Mouse (Mus musculus): Measurements from ENCODE around the gene Nob1. TPM values are rescaled to one million over a fixed set of nuclear protein-coding genes. Genes with fewer than 3 reads are reported as not detected.

Nob1 gene
- polyA plus RNA-seq, 1 experiment from 2014 or later, result 80.3 TPM

DNA sequence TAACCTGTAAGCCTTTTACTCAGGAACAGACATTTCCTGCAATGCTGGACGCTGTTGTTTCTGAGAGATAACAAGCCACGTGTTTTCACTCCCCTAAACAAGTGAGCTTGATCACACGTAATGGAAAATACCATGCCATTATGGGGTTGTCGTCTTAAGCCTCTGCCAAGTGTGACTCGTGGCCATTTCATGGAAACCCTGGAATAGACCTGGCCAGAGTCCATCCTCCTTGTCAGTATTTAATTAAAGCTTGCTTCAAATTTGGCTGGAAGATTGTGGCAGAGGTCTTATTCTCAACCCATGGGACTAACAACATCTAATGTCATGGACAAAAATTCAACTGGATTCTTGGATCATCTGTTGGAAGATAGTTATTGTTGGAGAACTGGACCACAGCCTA, 38.7 kb downstream of the Nob1 start:
- ATAC-seq (ENCODE audit: low FRiP score) (no peak), DNase-seq (ENCODE audit: low spot score) (no peak)
- no peaks in the 10 kb centered on the region for H3K4me1 ChIP-seq (replicated peaks; ENCODE audit: control insufficient read depth, insufficient read depth, low read length)
- no peak overlapping the region for H3K27ac ChIP-seq (ENCODE audit: low read depth, low read length)
- WGBS, result 72% methylated on average over 5 of the region's 5 CpGs
- H3K27me3 ChIP-seq (ENCODE audit: control insufficient read depth, insufficient read depth, low read length), result no peaks in the 10 kb centered on the region
- H3K9ac ChIP-seq (ENCODE audit: low read depth, low read length), result no peak overlapping the region
- H3K4me2 ChIP-seq (replicated peaks; ENCODE audit: low read depth, low read length), result no peak overlapping the region
- H3K36me3 ChIP-seq (ENCODE audit: control insufficient read depth, insufficient read depth, low read length), result no peaks in the 10 kb centered on the region
- no peak overlapping the region for H3K4me3 ChIP-seq (ENCODE audit: low read depth, low read length)
- no peaks in the 10 kb centered on the region for H3K9me3 ChIP-seq (ENCODE audit: control insufficient read depth, low read length)

DNA sequence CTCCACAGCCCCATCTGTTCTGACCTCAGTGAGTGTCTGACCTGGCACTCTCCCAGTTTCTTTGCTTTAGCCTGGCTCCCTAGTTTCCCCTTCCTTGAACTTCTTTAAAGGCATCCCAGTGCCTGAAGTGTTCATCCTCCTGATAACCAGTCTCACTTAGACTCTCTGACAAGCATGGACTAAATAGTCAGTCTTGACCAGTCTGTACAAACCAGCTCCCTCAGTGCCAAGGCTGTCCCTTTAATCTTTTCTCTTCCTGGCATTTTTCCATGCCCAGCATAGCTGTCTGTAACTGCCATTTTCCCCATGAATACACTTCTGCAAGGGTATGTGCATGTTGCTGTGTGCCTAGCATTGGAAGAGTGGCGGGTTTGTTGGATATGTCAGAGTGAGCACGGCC, 39.8 kb downstream of the Nob1 start:
- Histone ChIP-seq H3K4me1 (replicated peaks; ENCODE audit: control insufficient read depth, insufficient read depth, low read length) (no peaks in the 10 kb centered on the region), H3K27me3 (ENCODE audit: control insufficient read depth, insufficient read depth, low read length) (no peaks in the 10 kb centered on the region), H3K4me3 (ENCODE audit: low read depth, low read length) (no peak overlapping the region), H3K27ac (ENCODE audit: low read depth, low read length) (no peak overlapping the region), H3K36me3 (ENCODE audit: control insufficient read depth, insufficient read depth, low read length) (no peaks in the 10 kb centered on the region), H3K4me2 (replicated peaks; ENCODE audit: low read depth, low read length) (no peak overlapping the region), H3K9ac (ENCODE audit: low read depth, low read length) (no peak overlapping the region), H3K9me3 (ENCODE audit: control insufficient read depth, low read length) (no peaks in the 10 kb centered on the region)
- DNase-seq (ENCODE audit: low spot score), result no peak
- ATAC-seq (ENCODE audit: low FRiP score), result no peak
- 96% methylated on average over 2 of the region's 2 CpGs for WGBS

DNA sequence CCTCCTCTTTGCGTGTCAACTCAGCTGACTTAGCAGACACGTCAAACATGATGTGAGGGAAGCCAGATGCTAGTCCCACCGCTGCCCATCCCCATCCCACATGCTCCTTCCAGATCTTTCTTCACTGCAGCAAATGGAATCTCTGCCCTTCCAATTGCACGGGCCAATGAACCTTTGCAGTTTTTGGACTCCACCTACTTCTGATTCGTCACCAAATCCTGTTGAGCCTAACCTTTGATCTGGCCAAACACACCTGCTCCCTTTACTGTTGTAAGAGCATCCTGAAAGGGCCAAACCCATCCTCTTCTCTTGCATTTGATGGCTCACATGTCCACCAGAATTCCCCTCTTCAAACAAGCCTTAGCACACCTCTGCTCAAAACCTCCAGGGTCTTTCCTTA, 40.2 kb downstream of the Nob1 start:
- 64% methylated on average over 5 of the region's 5 CpGs for WGBS
- Histone ChIP-seq H3K4me1 (replicated peaks; ENCODE audit: control insufficient read depth, insufficient read depth, low read length) (no peaks in the 10 kb centered on the region), H3K27ac (ENCODE audit: low read depth, low read length) (no peak overlapping the region), H3K36me3 (ENCODE audit: control insufficient read depth, insufficient read depth, low read length) (no peaks in the 10 kb centered on the region), H3K9me3 (ENCODE audit: control insufficient read depth, low read length) (no peaks in the 10 kb centered on the region), H3K4me3 (ENCODE audit: low read depth, low read length) (no peak overlapping the region), H3K27me3 (ENCODE audit: control insufficient read depth, insufficient read depth, low read length) (no peaks in the 10 kb centered on the region), H3K9ac (ENCODE audit: low read depth, low read length) (no peak overlapping the region), H3K4me2 (replicated peaks; ENCODE audit: low read depth, low read length) (no peak overlapping the region)
- ATAC-seq (ENCODE audit: low FRiP score) (no peak), DNase-seq (ENCODE audit: low spot score) (no peak)

DNA sequence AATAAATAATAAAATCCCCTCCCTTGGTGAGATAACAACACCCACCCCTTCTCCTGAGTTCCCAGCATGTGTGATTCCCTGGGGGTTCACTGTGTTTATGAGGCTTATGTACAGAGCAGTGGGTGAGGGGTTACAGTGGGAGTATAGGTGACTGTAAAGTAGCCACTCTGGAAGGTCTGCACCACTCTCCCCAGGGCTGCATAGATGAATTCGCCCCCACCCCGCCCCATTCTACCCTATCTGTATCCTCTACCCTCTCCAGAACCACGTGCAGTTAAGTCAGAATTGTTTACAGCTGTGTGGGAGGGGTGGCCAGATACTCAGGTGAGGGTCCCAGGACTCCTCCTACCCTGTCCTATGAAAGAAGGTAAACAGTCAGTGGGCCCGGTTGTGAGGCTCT, 42.0 kb downstream of the Nob1 start:
- no peak for ATAC-seq (ENCODE audit: low FRiP score)
- DNase-seq (ENCODE audit: low spot score), result no peak
- WGBS, result 75% methylated on average over 4 of the region's 4 CpGs

DNA sequence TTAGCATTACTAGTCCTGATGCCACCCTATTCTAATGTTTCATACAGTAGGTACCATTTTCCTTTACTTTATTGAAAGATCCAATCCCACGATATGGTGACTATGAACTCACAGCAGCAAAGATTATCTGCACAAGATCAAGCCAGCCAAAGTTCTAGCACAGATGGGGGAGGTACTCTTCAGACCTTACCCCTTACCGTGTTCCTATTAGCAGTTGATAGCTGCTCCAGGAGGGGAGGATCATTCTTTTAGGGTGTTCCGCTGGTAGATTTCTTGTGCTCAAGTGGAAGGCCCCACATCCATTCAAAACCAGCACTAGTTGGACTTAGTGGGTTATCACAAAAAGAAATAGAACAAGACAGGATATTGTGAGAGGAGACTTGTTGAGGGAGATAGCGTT, 43.2 kb downstream of the Nob1 start:
- Histone ChIP-seq H3K36me3 (ENCODE audit: control insufficient read depth, insufficient read depth, low read length) (no peaks in the 10 kb centered on the region), H3K4me3 (ENCODE audit: low read depth, low read length) (no peak overlapping the region), H3K4me2 (replicated peaks; ENCODE audit: low read depth, low read length) (no peak overlapping the region), H3K4me1 (replicated peaks; ENCODE audit: control insufficient read depth, insufficient read depth, low read length) (no peaks in the 10 kb centered on the region), H3K9me3 (ENCODE audit: control insufficient read depth, low read length) (no peaks in the 10 kb centered on the region), H3K27me3 (ENCODE audit: control insufficient read depth, insufficient read depth, low read length) (no peaks in the 10 kb centered on the region), H3K27ac (ENCODE audit: low read depth, low read length) (no peak overlapping the region), H3K9ac (ENCODE audit: low read depth, low read length) (no peak overlapping the region)
- no peak for ATAC-seq (ENCODE audit: low FRiP score)
- no peak for DNase-seq (ENCODE audit: low spot score)
- WGBS, result 97% methylated on average over 4 of the region's 4 CpGs

More for the DNA sequence above, 42.0 kb downstream of the Nob1 start:
- Histone ChIP-seq H3K4me1 (replicated peaks; ENCODE audit: control insufficient read depth, insufficient read depth, low read length) (no peaks in the 10 kb centered on the region), H3K27me3 (ENCODE audit: control insufficient read depth, insufficient read depth, low read length) (no peaks in the 10 kb centered on the region), H3K27ac (ENCODE audit: low read depth, low read length) (no peak overlapping the region), H3K9me3 (ENCODE audit: control insufficient read depth, low read length) (no peaks in the 10 kb centered on the region), H3K4me3 (ENCODE audit: low read depth, low read length) (no peak overlapping the region), H3K4me2 (replicated peaks; ENCODE audit: low read depth, low read length) (no peak overlapping the region), H3K9ac (ENCODE audit: low read depth, low read length) (no peak overlapping the region), H3K36me3 (ENCODE audit: control insufficient read depth, insufficient read depth, low read length) (no peaks in the 10 kb centered on the region)

DNA sequence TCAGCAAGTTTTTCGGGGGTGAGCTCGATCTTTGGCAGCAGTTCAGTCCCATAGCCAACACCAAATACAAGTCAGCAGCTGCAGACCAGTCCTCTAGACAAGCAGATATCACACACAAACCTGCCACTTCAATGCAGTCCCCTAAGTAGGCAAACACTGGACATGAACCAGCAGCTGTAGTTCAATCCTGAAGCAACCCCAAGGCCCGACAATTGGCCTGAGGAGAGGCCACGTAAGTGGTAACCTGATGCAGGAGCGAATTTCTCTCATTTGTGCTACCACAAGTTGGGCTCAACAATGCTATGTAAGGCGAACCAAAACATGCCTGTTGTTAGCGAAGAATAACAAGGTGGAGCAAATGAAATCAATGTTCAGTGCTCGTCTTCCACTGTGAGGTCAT, 44.1 kb downstream of the Nob1 start:
- Histone ChIP-seq H3K4me1 (replicated peaks; ENCODE audit: control insufficient read depth, insufficient read depth, low read length) (no peaks in the 10 kb centered on the region), H3K9me3 (ENCODE audit: control insufficient read depth, low read length) (no peaks in the 10 kb centered on the region), H3K27me3 (ENCODE audit: control insufficient read depth, insufficient read depth, low read length) (no peaks in the 10 kb centered on the region), H3K4me3 (ENCODE audit: low read depth, low read length) (no peak overlapping the region), H3K36me3 (ENCODE audit: control insufficient read depth, insufficient read depth, low read length) (no peaks in the 10 kb centered on the region), H3K9ac (ENCODE audit: low read depth, low read length) (no peak overlapping the region), H3K4me2 (replicated peaks; ENCODE audit: low read depth, low read length) (no peak overlapping the region), H3K27ac (ENCODE audit: low read depth, low read length) (no peak overlapping the region)
- 94% methylated on average over 8 of the region's 8 CpGs for WGBS
- ATAC-seq (ENCODE audit: low FRiP score), result no peak
- no peak for DNase-seq (ENCODE audit: low spot score)

DNA sequence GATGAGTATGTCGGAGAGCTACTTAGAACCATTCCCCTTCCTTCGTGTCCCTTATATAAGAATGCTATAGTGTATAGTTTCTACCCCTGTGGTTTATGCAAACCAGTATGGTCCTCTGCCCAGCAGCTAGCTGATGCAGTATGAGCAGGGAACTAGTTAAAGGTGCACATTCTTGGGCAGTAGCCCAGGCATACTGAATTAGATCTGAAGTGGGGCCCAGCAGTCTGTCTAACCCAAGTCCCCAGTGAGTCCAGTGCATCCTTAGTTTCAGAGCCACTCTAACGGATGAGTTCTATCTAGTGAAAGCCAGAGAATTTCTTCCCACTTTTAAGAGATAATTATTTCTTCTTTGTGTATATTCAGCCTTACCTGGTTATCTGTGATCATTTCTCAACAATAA, 47.5 kb downstream of the Nob1 start:
- Histone ChIP-seq H3K4me3 (ENCODE audit: low read depth, low read length) (no peak overlapping the region), H3K4me2 (replicated peaks; ENCODE audit: low read depth, low read length) (no peak overlapping the region), H3K27ac (ENCODE audit: low read depth, low read length) (no peak overlapping the region), H3K36me3 (ENCODE audit: control insufficient read depth, insufficient read depth, low read length) (no peaks in the 10 kb centered on the region), H3K9ac (ENCODE audit: low read depth, low read length) (no peak overlapping the region), H3K27me3 (ENCODE audit: control insufficient read depth, insufficient read depth, low read length) (no peaks in the 10 kb centered on the region), H3K4me1 (replicated peaks; ENCODE audit: control insufficient read depth, insufficient read depth, low read length) (no peaks in the 10 kb centered on the region), H3K9me3 (ENCODE audit: control insufficient read depth, low read length) (no peaks in the 10 kb centered on the region)
- ATAC-seq (ENCODE audit: low FRiP score) (no peak), DNase-seq (ENCODE audit: low spot score) (no peak)
- 93% methylated on average over 3 of the region's 3 CpGs for WGBS

DNA sequence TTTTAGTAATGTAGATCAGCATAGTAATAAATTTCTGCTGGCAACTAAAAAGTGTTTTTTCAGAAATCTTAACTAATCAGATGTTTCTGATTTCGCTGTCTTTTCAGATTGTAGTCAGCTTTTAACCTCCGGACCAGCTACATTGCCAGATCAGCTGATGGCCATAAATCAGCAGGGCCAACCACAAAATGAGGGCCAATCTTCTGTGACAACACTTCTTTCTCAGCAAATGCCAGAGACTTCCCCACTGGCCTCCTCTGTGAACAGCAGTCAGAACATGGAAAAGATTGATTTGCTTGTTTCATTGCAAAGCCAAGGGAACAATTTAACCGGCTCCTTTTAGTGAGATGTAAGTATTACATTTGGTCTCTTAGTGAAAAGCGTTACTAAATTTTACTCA, 54.5 kb downstream of the Nob1 start:
- ATAC-seq (ENCODE audit: low FRiP score), result no peak
- 96% methylated on average over 4 of the region's 4 CpGs for WGBS
- no peak overlapping the region for H3K27ac ChIP-seq (ENCODE audit: low read depth, low read length)
- no peak overlapping the region for H3K4me3 ChIP-seq (ENCODE audit: low read depth, low read length)
- no peaks in the 10 kb centered on the region for H3K27me3 ChIP-seq (ENCODE audit: control insufficient read depth, insufficient read depth, low read length)
- H3K4me2 ChIP-seq (replicated peaks; ENCODE audit: low read depth, low read length), result no peak overlapping the region
- no peak overlapping the region for H3K9ac ChIP-seq (ENCODE audit: low read depth, low read length)
- peaks cover 9% of the 10 kb centered on the region; the same call in 1 of the 2 replicates for H3K36me3 ChIP-seq (ENCODE audit: control insufficient read depth, insufficient read depth, low read length)
- no peaks in the 10 kb centered on the region for H3K4me1 ChIP-seq (replicated peaks; ENCODE audit: control insufficient read depth, insufficient read depth, low read length)
- no peaks in the 10 kb centered on the region for H3K9me3 ChIP-seq (ENCODE audit: control insufficient read depth, low read length)
- no peak for DNase-seq (ENCODE audit: low spot score)

Measured in hindbrain, embryonic 11.5 days (tissue).